Mouse (Mus musculus) hindbrain, embryonic 16.5 days (tissue): Measurements from ENCODE around the gene Zfp526. TPM values are rescaled to one million over a fixed set of nuclear protein-coding genes. Genes with fewer than 3 reads are reported as not detected.

ENCODE experiments used
- ATAC-seq: fragments of 200-750 bp; cut with Nextera tagmentation; 2 replicates; pipeline ENCODE4 v1.8.0; 2017; ENCODE audit warnings: moderate TSS enrichment, moderate library complexity
- H3K27ac ChIP-seq: fragments of 300-500 bp; sonication (generic); 2 replicates; pipeline ENCODE4 v1.5.1; 2014; ENCODE audit warnings: low read depth, mild to moderate bottlenecking, control low read depth, low read length, moderate library complexity
- H3K27me3 ChIP-seq: fragments of 300-500 bp; sonication (generic); replicated peaks from 2 replicates; pipeline ENCODE4 v1.6.1; 2014; ENCODE audit warnings: low read length; ENCODE audit not compliant: control insufficient read depth, insufficient read depth
- H3K36me3 ChIP-seq: fragments of 300-500 bp; sonication (generic); 2 replicates; pipeline ENCODE4 v1.6.1; 2014; ENCODE audit warnings: mild to moderate bottlenecking, low read length, moderate library complexity, mixed read lengths; ENCODE audit not compliant: control insufficient read depth, insufficient read depth
- H3K4me1 ChIP-seq: fragments of 300-500 bp; sonication (generic); 2 replicates; pipeline ENCODE4 v1.6.1; 2014; ENCODE audit warnings: low read depth, low read length; ENCODE audit not compliant: control insufficient read depth, insufficient read depth
- H3K4me2 ChIP-seq: fragments of 300-500 bp; sonication (generic); 2 replicates; pipeline ENCODE4 v1.6.1; 2014; ENCODE audit warnings: mild to moderate bottlenecking, low read length, control low read depth, moderate library complexity
- H3K4me3 ChIP-seq: fragments of 300-500 bp; sonication (generic); 2 replicates; pipeline ENCODE4 v1.5.1; 2014; ENCODE audit warnings: mild to moderate bottlenecking, low read length, control low read depth, moderate library complexity
- H3K9ac ChIP-seq: fragments of 300-500 bp; sonication (generic); 2 replicates; pipeline ENCODE4 v1.6.1; 2014; ENCODE audit warnings: low read depth, mild to moderate bottlenecking, control low read depth, low read length, moderate library complexity
- H3K9me3 ChIP-seq: fragments of 300-500 bp; sonication (generic); 2 replicates; pipeline ENCODE4 v1.6.1; 2014; ENCODE audit warnings: mild to moderate bottlenecking, low read length, moderate library complexity; ENCODE audit not compliant: control insufficient read depth
- WGBS: fragments of 180-500 bp; shearing (Covaris S2); extraction: QIAGEN DNeasy Blood & Tissue Kit; methylation state at CpG from one replicate; pipeline ENCODE4 v1.1.7; 2014; 5-methylcytosine and 5-hydroxymethylcytosine counted together
- polyA plus RNA-seq: library from polyadenylated mRNA; unstranded; fragments of >200 nt; fragmentation: Nextera tagmentation; extraction: Ambion mirVana; gene quantifications from 2 replicates; pipeline ENCODE4 v1.2.1, GENCODE M21; 2015

The Zfp526 gene
- polyA plus RNA-seq, 1 experiment from 2014 or later: 1.8 TPM

GRCm38 (mm10) chr7:25205355-25206093 lies 15.7 kb upstream of the Zfp526 start:
- Histone ChIP-seq H3K4me1 (no peaks in the 10 kb centered on the region), H3K4me3 (no peak overlapping the region), H3K27ac (no peak overlapping the region), H3K36me3 (peaks cover 23% of the 10 kb centered on the region), H3K9ac (no peak overlapping the region), H3K27me3 (no peaks in the 10 kb centered on the region), H3K9me3 (no peaks in the 10 kb centered on the region), H3K4me2 (no peak overlapping the region)
- no peak for ATAC-seq
- 86% methylated on average over 16 of the region's 16 CpGs for WGBS

GRCm38 (mm10) chr7:25206094-25206830 lies 15.0 kb upstream of the Zfp526 start:
- ATAC-seq: no peak
- Histone ChIP-seq H3K4me3 (no peak overlapping the region), H3K27ac (no peak overlapping the region), H3K4me2 (no peak overlapping the region), H3K9me3 (no peaks in the 10 kb centered on the region), H3K4me1 (no peaks in the 10 kb centered on the region), H3K27me3 (no peaks in the 10 kb centered on the region), H3K36me3 (peaks cover 26% of the 10 kb centered on the region), H3K9ac (no peak overlapping the region)
- 89% methylated on average over 16 of the region's 16 CpGs for WGBS

GRCm38 (mm10) chr7:25209161-25209622 lies 12.0 kb upstream of the Zfp526 start:
- Histone ChIP-seq H3K4me2 (no peak overlapping the region), H3K4me3 (no peak overlapping the region), H3K27me3 (no peaks in the 10 kb centered on the region), H3K9me3 (no peaks in the 10 kb centered on the region), H3K9ac (no peak overlapping the region), H3K27ac (no peak overlapping the region), H3K4me1 (no peaks in the 10 kb centered on the region), H3K36me3 (peaks cover 11% of the 10 kb centered on the region)
- WGBS: 73% methylated on average over 3 of the region's 3 CpGs
- no peak for ATAC-seq

- no peaks in the 10 kb centered on the region for H3K9me3 ChIP-seq
- no peak for ATAC-seq
- no peak overlapping the region for H3K4me2 ChIP-seq
- H3K27me3 ChIP-seq: no peaks in the 10 kb centered on the region
- H3K9ac ChIP-seq: no peak overlapping the region
- H3K4me1 ChIP-seq: no peaks in the 10 kb centered on the region
- no peak overlapping the region for H3K27ac ChIP-seq
- no peak overlapping the region for H3K4me3 ChIP-seq
- WGBS: 85% methylated on average over 4 of the region's 4 CpGs
- peaks cover 11% of the 10 kb centered on the region for H3K36me3 ChIP-seq
Measured at GRCm38 (mm10) chr7:25210482-25210881, 10.7 kb upstream of the Zfp526 start.

GRCm38 (mm10) chr7:25213099-25213498 lies 8.1 kb upstream of the Zfp526 start:
- H3K4me3 ChIP-seq: no peak overlapping the region
- H3K4me1 ChIP-seq: peaks cover 3% of the 10 kb centered on the region
- 85% methylated on average over 3 of the region's 3 CpGs for WGBS
- no peaks in the 10 kb centered on the region for H3K9me3 ChIP-seq
- no peak overlapping the region for H3K27ac ChIP-seq
- no peak overlapping the region for H3K9ac ChIP-seq
- no peak for ATAC-seq
- H3K36me3 ChIP-seq: peaks cover 11% of the 10 kb centered on the region
- no peaks in the 10 kb centered on the region for H3K27me3 ChIP-seq
- H3K4me2 ChIP-seq: no peak overlapping the region

GRCm38 (mm10) chr7:25214172-25214571 lies 7.1 kb upstream of the Zfp526 start:
- WGBS: 92% methylated on average over 2 of the region's 2 CpGs
- Histone ChIP-seq H3K27ac (no peak overlapping the region), H3K27me3 (no peaks in the 10 kb centered on the region), H3K9me3 (no peaks in the 10 kb centered on the region), H3K36me3 (peaks cover 11% of the 10 kb centered on the region; the same call in 1 of the 2 replicates), H3K4me1 (peaks cover 10% of the 10 kb centered on the region), H3K9ac (no peak overlapping the region), H3K4me3 (no peak overlapping the region), H3K4me2 (no peak overlapping the region)
- no peak for ATAC-seq

- ATAC-seq: no peak
- Histone ChIP-seq H3K4me2 (peak overlapping the region; percentile 92), H3K27ac (no peak overlapping the region), H3K27me3 (no peaks in the 10 kb centered on the region), H3K9me3 (no peaks in the 10 kb centered on the region), H3K36me3 (no peaks in the 10 kb centered on the region), H3K9ac (no peak overlapping the region), H3K4me1 (peaks cover 27% of the 10 kb centered on the region), H3K4me3 (no peak overlapping the region)
- 66% methylated on average over 12 of the region's 12 CpGs for WGBS
Measured at GRCm38 (mm10) chr7:25217653-25218395, 3.4 kb upstream of the Zfp526 start.

- Histone ChIP-seq H3K9me3 (no peaks in the 10 kb centered on the region), H3K9ac (peak overlapping the region; percentile 82), H3K27me3 (no peaks in the 10 kb centered on the region), H3K36me3 (no peaks in the 10 kb centered on the region), H3K4me3 (peak overlapping the region; percentile 78), H3K4me1 (peaks cover 27% of the 10 kb centered on the region), H3K4me2 (peak overlapping the region; percentile 92), H3K27ac (peak overlapping the region; percentile 81)
- under 1% methylated on average over 52 of the region's 53 CpGs for WGBS
- peak; percentile 5; the same call in 1 of the 2 replicates for ATAC-seq
Measured at GRCm38 (mm10) chr7:25218705-25219415, 2.4 kb upstream of the Zfp526 start.
